Mouse (Mus musculus) heart, adult 11 months (tissue): ENCODE measurements around the gene Gm28038.

Experiments
- DNase-seq: peaks from one replicate; pipeline ENCODE4 v3.0.0; 2022

Gm28038 gene

DNA sequence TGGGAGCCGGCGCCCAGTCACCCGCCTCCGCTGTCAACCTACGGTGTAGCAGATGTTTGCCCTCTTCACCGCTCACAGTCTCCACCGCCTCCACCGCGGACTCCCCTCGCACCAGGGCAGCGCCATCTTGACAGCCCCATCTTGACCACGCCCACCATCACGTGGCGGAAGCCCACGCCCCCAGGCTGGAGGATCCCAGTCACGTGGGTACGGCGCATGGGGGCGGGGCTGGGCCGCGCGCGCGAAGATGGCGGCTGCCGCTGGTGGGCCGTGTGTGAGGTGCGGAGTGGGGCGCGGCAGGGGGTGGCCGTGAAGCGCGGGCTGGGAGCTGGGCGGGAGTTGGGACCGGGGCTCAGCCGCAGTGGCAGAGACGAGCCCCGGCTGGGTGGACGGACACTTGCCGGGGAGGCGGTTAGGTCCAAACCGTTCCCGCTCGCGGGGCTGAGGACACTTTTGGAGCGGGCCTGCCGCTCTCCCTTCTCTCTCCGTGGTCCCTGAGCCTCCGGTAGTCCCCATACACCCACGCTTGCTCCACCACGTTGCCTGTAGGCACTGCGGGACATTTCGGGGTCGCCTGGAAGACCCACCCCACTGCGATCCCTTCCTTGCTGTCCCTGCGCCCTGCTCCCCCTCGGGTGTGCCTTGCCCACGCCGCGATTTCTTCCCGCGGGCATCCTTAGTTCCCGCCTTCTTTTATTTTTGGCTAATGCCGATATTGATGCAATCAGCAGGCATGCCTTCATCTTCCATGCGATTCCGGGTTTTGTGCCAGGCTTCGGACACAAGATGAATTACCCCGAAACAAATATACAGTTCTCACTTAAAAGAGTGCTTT, 5.6 kb downstream of the Gm28038 start, which contains the start of the genes Dolk and Nup188:
Dolk (minus strand) TSS at position 143 of the 835 bp plus-strand sequence.
Nup188 (plus strand) TSS at position 206 of the 835 bp plus-strand sequence.
- peak; percentile 100 for DNase-seq

DNA sequence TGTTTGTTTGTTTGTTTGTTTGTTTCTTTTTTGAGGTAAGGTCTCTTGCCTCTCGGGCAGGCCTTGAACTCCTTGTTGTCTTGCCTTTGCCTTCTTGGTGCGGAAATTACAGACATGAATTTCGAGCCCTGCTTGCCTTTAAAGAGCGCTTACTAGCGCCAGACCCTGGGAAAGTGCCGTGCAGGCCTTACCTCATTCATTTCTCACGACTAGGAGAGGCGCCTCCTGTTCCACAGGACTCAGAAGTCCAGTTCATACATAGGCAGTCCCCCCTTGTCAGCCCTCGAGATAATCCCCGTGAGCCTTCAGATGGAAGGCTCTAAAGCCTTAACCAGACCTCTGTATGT, 6.2 kb downstream of the Gm28038 start:
- no peak for DNase-seq

DNA sequence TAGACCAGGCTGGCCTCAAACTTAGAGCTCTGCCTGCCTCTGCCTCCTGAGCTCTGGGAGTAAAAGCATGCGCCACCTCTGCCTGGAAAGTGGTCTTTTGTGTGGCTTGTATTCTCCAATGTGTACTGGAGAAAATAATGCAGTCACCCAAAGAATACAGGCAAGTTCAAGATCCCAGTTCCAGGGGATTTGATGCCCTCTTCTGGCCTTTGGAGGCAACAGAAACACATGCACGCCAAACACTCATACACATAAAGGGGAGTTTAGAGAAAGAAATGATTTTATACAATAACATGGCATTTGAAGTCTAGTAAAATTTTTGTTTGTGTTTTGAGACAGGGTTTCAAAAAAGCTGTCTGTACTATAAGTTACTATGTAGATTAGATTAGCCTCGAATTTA, 18.7 kb downstream of the Gm28038 start:
- no peak for DNase-seq

DNA sequence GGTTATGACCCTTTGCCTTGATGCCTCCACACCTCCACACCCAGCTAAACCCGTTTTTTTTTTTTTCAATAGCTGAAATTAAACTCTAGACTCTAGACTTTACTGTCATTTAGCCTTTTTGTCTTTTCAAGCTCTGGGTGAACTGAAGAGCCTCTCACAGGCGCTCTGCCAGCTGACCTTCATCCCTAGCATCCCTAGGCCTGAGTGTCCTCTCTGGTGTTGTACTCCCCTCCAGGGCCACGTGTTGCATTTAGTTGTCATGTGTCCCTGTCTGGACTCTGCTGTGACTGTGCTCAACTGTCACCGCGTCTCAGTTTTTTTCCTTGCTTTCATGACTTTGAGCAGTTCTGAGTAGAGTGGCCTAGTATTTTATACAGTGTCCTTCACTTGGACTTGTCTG, 19.1 kb downstream of the Gm28038 start:
- DNase-seq = no peak

DNA sequence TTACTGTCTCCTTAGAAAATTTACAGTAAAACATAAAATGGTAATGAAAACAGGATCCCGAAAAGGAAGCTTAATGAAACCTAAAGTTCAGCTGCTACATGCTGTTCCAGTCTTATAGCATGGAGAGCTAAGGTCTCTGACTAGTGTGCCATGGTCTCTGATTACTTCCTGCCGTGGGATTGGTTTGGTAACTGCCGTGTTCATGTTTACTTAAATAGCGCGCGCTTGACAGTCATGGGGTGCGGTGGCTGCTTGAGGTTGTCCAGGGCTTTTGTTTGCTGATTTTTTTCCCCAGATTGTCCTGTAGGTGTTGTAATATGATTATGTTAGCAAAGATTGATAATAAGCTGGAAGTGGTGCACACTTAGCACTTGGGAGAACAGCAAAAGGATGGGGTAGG, 25.2 kb downstream of the Gm28038 start:
- no peak for DNase-seq

DNA sequence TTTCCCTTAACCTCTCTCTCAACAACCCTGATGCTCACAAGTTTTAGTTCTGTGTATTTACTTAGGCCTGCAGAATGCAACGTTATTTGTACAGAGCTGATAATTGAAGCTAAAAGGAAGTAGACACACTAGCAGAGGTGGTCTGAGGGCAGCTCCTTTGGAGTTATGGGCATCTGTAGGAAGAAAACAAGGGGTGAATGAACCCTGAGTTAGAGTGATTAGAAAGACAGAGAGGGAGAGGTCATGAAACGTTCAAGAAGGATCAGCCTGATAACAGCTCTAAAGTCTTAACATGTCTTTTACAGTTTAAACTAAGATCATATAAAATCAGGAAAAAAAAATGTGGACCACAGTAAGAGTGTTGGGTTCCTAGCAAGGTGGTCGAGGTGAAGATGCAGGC, 28.5 kb downstream of the Gm28038 start:
- DNase-seq = no peak

DNA sequence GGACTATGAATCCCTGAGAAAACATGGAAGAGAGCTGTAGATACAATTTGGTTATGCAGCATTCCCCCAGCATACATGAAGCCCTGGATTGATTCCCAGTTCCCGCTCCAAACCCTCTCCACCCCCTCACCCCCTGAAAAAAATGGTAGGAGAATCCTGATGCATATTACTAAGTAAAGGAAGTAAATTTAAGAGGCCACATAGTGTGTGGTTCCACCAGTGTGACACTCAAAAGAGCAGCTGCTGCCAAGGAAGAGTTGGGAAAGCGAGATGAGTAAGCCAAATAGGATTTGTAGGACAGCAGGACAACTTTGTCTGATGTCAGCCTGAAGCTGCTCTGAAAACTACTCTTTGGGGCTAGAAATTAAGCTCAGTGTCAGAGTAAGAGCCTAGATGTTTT, 30.6 kb downstream of the Gm28038 start:
- no peak for DNase-seq

DNA sequence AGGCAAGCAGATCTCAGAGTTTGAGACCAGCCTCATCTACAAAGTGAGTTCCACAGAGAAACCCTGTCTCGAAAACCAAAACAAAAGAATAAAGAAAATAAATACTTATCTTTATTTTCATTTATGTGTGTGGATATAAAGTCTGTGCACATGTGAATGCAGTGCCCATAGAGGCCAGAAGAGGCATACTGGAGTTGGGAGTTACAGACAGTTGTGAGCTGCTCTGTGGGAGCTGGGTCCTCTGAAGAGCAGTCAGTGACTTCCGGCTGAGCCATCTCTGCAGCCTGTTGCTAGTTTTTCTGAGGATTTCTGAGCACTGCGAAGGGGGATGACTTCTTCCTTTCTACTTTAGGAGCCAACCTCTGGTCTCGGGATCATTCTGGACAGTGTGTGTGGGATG, 35.3 kb downstream of the Gm28038 start:
- no peak for DNase-seq

DNA sequence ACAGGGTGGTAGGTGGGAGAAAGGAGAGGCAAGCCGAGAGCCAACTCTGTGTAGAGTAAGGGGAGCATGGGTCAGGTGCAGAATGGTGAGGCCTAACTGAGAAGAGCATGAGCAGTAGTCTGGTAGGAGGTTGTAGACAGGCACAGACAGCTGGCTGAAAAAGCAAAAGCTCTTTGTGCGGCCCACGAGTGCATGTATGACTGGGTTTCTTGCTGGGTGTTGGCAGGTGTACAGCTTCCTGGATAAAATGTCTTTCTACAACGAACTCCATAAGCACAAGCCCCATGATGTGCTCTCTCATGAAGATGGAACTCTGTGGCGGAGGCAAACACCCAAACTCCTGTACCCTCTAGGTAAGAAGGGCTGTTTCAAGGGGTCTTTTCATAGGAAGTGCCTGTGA, 36.1 kb downstream of the Gm28038 start:
- no peak for DNase-seq

DNA sequence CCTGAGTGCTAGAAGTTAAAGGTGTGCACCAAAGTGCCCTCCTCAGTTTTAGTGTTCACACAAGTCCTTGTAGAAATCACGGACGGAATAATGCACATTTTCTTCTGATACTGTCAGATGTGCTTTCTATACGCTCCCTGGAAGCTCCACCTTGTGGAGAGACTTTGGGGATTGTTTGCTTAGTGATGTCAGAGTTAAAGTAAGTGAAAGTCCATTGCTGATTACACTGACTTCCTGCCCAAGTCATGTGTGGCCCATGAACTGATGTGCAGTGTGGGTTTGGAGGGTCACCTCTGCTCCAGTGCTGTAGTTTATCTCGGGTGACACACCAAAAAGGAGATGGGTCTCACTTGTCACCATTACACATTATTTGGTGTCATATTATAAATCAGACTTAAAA, 38.4 kb downstream of the Gm28038 start:
- DNase-seq = no peak

DNA sequence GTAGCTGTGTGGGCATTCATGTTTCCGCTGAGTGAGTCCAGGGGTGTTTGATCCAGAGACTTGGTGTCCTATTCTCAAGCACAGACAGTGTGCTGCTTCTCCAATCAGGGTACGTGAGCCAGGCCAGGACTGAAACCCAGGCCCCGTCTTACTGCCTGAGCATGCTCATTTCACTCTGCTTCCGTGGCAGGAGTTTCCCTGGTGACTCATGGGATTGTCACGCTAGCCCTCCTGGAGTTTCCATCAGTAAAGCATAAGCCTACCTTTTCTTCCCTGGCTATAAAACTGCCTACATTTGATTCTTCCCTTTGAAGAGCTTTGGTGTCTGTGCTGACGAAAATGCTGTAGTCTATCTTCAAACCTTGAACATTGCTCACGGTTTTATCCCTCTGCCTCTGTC, 42.3 kb downstream of the Gm28038 start:
- no peak for DNase-seq

DNA sequence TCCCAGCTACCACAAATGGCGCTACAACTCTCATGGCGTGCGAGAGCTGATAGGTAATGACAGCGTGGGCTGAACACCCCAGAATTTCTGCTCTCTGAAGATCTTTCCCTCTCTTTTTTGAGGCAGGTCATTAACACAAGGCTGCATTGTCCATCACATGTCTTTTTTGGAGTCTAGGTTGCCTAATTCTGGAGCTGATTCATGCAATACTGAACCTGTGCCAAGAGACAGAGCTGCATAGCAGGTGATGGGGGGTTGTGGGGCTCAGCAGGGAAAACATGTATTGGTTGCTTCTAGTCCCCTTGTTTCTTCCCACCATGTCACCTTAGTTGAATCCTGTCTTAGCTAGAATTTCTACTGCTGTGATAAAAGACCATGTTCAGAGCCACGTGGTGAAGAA, 44.5 kb downstream of the Gm28038 start:
- DNase-seq = no peak

DNA sequence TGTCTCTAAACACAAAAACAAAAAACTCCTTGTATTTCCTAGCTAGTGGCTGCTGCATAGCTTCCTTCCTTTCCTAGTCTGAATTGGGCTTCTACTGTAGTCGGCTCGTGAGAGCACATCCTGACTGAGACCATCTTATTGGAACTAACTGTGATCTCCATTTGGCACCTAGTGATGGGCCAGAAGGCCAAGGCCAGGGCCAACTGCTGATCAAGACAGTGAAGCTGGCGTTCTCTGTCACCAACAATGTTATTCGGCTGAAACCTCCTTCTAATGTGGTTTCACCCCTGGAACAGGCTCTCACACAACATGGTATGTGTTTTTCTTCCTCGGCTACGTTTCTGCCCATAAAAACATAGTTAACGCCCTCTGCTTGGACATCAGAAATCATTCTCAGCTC, 46.4 kb downstream of the Gm28038 start:
- no peak for DNase-seq

DNA sequence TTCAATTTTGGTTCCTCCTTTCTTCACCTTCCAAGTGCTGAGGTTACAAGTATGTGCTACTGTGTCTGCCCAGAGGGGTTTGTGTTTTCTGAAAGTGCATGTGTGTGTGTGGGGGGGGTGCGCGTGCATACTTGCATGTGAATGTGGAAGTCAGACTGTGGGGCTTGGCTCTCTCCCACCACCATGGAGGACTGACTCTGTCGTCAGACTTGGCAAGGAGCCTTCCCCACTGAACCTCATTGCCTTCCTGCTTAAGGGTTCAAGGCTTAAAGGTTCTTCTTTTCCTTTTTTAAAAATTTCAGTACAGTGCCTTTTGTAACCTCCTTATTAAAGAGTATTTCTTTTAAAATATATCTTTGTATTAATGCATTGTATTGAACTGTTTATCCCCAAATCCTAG, 47.9 kb downstream of the Gm28038 start:
- no peak for DNase-seq

DNA sequence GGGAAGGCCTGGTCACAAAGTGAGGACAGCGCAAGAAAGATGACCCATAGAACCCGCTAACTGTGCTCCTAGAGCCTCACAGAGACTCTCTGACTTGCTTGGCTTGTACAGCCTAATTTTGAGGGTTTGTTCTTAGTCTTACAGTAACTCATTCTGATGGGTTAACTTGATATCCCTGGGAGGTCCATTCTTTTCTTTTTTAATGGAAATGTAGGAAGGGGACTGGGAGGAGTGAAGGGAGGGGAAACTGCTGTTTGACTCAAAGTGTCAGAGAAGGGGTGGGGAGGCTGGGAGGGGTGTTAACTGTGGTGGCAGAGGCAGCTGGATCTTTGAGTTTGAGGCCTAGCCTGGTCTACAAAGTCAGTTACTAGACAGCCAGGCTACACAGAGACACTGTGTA, 54.5 kb downstream of the Gm28038 start:
- no peak for DNase-seq

DNA sequence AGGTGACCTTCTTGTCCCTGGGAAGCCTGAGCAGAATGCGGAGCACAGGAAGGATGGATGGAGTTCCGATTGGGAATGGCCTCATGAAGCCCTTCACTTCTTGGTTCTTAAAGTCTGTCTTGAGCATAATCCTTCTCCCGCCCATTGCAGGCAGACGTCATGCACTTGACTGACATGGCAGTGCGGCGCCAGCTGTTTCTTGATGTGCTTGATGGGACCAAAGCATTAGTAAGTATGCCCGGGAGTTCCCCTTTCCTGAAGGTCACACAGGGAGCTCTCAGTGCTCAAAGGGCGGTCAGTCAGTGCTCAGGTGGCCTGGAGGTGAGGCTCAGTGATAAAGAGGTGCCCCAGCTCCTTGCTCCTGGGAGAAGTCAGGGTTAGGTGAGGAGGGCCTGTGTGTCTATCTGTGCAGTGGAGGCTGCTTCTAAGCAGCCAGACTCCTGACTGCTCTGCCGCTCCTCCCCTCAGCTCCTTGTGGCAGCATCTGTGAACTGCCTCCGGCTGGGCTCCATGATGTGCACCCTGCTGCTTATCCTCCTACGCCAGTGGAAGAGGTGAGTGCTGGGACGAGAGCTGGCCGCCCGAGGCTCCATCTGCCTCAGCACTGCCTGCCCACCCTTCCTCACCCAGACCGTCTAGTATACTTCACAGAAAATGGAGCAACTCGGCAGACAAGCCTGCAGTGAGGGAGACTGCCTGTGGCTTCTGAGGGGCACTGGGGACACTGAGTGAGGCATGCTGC, 55.5 kb downstream of the Gm28038 start:
- DNase-seq = peak; percentile 87

DNA sequence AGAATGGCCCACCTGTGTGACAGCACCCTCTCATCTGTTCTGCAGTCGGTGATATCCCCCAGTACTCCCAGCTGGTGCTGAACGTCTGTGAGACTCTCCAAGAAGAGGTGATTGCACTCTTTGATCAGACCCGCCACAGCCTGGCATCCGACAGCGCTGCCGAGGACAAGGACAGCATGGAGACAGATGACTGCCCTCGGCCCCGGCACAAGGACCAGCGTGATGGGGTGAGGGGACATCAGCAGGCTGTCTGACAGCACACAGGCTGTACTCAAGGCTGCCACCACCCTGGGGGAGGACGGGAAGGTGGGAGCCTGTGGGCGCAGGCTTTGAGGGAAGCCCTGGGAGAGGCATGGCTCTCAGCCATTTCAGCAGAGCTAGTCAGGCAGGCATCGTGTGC, 56.3 kb downstream of the Gm28038 start:
- peak; percentile 83 for DNase-seq

DNA sequence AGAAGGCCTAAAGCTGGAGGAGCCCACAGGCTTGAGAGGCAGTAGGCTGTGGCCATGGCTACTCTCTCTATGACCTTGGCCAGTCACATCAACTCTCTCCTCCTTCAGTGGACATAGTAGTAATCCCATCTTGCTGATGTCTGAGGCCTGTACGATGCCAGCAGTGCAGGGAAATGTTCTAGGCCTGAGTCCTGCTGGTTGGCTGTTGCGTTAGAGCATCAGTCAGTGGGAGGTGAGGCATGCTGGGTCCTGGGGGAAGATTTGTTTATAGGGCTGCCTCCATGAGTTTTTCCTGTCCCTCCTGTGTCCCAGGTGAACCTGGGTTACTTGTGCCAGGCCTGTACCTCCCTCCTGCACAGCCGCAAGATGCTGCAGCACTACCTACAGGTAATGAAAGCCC, 61.2 kb downstream of the Gm28038 start:
- peak; percentile 89 for DNase-seq

DNA sequence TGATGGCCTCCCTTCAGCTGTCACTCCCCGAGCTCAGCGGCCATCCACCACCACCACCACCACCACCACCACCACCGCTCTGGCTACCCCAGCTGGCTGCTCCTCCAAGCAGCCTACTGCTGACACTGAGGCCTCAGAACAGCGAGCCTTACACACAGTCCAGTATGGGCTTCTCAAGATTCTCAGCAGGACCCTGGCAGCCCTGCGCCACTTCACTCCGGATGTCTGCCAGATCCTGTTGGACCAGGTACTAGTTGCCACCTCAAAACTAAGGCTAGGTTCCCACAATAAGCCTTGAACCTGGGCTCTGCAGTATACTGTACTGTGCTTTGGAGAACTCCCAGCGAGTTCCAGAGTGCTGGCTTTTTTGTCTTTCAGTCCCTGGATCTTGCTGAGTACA, 61.7 kb downstream of the Gm28038 start:
- peak; percentile 81 for DNase-seq

DNA sequence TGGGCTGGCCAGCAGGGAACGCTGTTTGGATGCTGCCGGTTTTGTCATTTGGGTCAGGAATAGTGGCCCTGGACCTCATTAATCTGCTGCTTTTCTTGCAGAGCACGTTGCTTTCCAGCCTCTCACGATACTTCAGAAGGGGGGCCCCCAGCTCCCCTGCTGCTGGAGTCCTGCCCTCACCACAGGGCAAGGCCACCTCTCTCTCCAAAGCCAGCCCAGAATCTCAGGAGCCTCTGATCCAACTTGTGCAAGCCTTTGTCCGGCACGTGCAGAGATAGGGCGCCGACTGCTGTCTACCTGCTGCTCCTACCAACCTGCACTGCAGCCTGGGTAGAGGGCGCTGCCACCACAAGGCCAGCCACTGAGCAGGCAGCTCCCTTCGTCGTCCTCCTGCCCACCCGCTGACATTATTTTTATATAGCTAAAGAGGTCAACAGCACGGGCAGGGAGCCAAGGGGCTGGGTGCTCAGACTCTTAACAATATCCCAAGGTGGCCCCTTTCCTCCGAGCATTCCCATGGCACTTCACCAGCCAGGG, 62.8 kb downstream of the Gm28038 start:
- peak; percentile 96 for DNase-seq

DNA sequence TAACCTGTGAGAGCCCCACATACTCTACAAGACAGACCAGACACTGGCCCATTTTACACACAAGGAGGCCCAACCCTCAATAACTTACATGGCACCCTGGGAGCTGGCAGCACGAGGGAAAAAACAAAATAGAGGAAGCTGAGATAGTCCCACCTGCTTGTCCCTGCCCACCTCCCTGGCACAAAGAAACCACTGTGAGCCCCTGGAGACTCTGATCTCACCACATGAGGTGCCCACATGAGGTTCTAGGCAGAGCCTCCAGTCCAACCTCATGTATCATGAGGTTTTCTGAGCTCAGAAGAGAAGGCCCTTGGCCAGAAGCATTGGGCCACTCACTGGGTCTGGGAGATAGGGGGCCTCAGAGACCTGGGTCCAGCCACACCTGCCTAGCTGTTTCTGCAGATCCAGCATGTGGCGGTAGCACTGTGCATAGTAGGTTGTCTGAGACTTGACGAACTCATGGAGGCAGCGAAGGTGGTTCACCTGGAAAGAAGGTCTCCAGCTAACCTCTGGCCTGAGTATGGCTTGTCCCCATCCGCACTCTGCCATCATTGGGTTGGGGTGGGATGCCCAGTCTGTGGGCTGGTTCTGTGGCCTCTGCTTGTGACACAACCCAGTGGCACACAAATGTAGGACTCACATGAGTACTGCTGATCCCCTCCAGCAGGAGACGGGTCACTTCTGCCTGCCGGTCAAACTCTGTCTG, 65.3 kb downstream of the Gm28038 start:
- DNase-seq = no peak

DNA sequence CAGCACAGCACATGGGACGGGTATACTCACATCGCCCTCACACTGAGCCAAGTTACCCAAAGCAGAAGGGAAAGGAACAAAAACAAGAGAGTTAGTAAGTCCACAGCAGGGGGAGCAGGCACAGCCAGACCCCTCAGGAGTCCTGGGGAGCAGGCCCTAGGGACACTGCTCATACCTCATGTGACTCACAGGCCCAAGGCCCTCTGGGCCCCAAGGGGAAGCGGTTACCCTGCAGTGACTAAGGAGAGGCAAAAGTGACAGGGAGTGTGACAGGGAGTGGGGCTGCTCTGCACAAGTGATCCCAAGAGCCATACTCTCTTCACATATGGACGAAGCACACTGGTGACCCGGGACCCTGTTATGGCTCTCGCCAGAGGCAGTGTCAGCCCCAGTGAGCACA, 68.4 kb downstream of the Gm28038 start:
- DNase-seq = no peak
